Mouse (Mus musculus): ENCODE data around the gene Tmem120b. TPM values are rescaled to one million over a fixed set of nuclear protein-coding genes. Genes with fewer than 3 reads are reported as not detected.
A peak's percentile ranks its signal among the peaks of the same experiment; 100 is the strongest.

Gene Tmem120b
- total RNA-seq, 2 experiments from 2014 or later, result 13.2 to 17.7 TPM

DNA sequence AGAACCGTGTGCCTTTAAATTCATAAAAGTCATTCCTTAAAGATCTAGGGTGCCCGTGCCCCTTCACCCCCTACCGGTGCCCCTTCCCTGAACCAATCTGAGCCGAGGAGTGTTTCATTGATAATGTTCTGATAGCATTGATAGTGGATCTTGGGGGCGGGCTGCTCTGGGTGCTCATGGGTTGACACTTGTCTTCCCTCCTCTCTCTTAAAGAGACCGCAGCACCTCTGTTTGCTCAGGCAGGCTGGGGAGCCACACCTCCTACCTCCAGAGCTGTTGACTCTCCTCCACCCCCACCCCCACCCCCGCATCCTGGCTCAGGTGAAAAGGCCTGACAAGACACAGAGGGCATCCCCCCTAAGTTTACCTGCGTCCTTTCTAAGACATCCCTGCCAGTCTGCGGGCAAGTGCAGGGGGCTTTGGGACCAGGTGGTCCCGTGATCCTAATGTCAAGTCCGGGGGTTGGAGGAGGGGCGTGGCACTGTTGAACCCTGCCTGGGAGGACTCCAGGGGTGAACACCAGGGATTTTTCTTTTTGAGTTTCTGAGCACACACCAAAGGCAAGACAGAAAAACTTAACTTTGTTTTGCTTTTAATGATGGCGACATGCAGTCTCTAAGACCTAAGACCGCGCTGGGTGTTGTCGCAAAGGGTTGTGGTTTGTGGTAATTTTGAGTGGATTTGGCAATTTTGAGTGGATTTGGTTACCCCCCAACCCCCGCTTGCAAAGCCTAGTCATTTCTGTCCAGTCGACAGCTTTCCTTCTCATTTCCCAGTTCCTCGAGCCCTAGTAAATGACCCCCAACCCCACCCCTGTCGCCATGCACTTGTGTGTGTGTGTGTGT is 76.8 kb downstream of the Tmem120b start:
- intact Hi-C loops (cut with DNase I), result loop anchor here (10.0 kb wide), 1 partner anchor 370 kb away; the partner anchor contains the start of gene Camkk2

DNA sequence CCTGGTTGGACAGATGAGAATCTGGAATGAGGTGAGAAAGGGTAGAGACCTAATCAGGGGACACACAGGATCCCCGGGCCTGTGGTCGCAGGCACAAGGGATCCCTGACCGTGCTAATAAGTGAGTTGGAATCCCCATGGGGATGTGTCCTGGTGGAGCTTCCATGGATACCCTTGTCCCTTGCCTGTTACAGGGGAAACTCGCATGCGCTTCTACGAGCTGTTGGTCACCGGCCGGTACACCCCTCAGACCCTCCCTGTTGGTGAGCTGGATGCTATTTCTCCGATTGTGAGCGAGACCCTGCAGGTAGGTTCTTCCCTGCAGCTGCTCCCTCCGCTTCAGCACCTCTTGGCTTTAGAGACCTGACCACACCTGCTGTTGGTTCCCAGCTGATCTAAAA is 78.1 kb downstream of the Tmem120b start:
- no peak for DNase-seq (ENCODE audit: low spot score in 2 of 2)
- intact Hi-C loops (cut with DNase I), result loop anchor here (10.0 kb wide), 1 partner anchor 372 kb away; the partner anchor contains the start of gene Camkk2

More for the DNA sequence above, 76.8 kb downstream of the Tmem120b start:
- no peak for DNase-seq (ENCODE audit: low spot score in 2 of 2)

DNA sequence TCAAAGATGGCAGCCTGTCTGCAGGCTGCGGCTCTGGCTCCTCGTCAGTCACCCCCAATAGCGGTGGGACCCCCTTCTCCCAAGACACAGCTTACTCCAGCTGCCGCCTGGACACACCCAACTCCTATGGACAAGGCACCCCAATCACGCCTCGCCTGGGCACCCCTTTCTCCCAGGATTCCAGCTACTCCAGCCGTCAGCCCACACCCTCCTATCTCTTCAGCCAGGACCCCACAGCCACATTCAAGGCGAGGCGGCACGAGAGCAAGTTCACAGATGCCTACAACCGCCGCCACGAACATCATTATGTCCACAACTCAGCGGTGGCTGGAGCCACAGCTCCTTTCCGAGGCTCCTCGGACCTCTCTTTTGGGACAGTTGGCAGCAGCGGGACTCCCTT is 79.4 kb downstream of the Tmem120b start:
- intact Hi-C loops (cut with DNase I), result loop anchor here (10.0 kb wide), 1 partner anchor 373 kb away; the partner anchor contains the start of gene Camkk2
- DNase-seq (ENCODE audit: low spot score in 2 of 2), result no peak

DNA sequence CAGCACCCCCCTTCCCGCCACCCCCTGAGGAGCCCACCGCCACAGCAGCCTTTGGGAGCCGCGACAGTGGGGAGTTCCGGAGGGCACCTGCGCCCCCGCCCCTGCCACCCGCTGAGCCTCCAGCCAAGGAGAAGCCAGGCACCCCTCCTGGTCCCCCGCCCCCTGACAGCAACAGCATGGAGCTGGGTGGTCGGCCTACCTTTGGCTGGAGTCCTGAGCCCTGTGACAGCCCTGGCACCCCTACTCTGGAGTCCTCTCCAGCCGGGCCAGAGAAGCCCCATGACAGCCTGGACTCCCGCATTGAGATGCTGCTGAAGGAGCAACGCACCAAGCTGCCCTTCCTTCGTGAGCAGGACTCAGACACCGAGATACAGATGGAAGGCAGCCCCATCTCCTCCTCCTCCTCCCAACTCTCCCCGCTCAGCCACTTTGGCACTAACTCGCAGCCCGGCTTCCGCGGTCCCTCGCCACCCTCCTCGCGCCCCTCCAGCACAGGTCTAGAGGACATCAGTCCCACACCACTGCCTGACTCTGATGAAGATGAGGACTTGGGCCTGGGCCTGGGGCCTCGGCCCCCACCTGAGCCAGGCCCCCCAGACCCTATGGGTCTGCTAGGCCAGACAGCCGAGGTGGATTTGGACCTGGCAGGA is 80.0 kb downstream of the Tmem120b start:
- intact Hi-C loops (cut with DNase I), result loop anchor here (10.0 kb wide), 1 partner anchor 373 kb away; the partner anchor contains the start of gene Camkk2
- no peak for DNase-seq (ENCODE audit: low spot score in 2 of 2)

DNA sequence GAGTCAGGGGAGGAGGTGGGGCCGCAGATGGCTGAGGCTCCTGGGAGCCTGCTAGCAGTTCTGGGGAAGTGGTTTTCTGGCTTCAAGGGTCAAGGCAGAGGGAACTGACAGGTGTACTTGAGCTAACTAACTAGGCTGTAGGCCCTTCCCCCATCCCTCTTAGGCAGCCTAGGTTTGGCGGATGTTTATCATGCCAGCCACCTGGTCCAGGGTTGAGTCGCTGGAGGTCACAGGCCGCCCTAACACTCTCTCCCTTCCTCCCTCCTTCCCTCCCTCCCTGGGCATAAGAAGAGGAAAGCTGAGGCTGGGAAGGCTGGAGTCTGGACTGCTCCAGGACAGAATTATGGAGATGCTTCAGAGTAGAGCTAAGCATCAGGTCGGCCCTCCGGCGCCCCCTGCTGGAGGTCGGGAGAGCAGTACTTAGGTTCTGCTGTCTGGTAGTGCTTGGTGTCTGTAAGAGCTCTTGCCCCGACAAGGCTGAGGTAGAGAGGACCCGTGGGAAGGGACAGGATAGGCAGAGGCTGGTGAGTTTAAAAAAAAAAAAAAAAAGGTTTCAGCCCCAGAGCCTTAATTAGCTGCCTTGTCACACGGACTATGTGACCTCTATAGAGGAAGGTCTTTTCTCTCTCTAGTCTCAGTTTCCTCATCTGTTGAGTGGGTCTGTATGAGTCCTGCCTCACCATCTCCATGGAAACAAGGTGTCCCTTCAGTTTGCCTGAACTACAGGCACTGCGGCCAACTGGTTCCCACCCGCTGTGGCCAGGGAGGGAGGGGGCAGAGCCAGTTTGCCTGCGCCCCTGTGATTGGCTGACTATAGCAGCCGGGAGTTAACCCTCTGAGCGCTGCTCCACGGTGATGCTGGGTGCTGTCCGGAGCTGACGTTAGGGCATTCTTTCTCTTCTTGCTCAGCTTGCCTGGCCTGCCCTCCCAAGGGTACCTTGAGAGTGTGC is 81.5 kb downstream of the Tmem120b start:
- intact Hi-C loops (cut with DNase I), result loop anchor here (1.0 to 10.0 kb wide), 4 partner anchors 8 to 375 kb away; partner anchors contain the start of gene Camkk2

DNA sequence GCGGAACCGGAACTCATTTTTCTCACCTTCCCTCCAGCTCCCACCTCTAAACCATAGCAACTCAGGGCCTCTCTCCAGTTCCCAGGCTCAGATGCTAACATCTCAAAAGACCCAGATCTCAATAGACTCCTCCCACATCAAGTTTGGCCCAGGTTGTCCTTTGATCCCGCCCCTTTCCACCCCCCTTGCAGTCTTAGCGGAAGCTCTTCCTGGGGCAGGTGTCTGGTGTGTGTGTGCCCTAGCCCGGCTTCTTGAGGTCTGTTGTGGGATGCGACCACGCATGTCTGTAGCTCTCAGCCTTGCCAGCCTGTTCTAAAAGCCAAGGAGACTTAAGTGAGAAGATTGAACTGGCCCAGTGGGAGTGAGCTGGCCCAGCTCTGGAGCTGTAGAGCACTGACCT is 82.4 kb downstream of the Tmem120b start:
- DNase-seq (ENCODE audit: low spot score in 2 of 2), result no peak
- intact Hi-C loops (cut with DNase I), result loop anchor here (1.0 to 5.0 kb wide), 2 partner anchors 9 to 33 kb away; no protein-coding TSS in a partner anchor

More for the DNA sequence above, 81.5 kb downstream of the Tmem120b start:
- DNase-seq (ENCODE audit: low spot score in 2 of 2), result peak; percentile 83 to 86

DNA sequence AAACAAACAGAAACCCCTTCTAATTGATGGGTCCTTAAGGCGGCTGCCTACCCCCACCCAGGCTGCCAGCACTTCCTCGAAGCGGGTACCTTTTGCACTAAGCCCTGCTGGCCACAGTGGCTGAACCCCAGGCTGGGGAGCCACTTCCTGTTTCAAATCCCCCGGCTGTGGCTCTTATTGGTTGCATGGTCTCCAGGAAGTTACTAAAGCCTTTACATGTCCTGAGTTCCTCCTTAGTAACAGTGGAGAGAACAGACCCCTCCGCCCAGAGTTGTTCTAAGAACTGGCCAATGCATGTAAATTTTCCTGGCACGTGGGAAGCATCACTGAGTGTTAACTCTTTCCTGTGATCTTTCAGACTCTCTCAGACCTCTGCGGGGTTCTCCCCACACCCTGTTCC is 82.9 kb downstream of the Tmem120b start:
- DNase-seq (ENCODE audit: low spot score in 2 of 2), result no peak
- intact Hi-C loops (cut with DNase I), result loop anchor here (5.0 kb wide), 1 partner anchor 34 kb away; no protein-coding TSS in a partner anchor

DNA sequence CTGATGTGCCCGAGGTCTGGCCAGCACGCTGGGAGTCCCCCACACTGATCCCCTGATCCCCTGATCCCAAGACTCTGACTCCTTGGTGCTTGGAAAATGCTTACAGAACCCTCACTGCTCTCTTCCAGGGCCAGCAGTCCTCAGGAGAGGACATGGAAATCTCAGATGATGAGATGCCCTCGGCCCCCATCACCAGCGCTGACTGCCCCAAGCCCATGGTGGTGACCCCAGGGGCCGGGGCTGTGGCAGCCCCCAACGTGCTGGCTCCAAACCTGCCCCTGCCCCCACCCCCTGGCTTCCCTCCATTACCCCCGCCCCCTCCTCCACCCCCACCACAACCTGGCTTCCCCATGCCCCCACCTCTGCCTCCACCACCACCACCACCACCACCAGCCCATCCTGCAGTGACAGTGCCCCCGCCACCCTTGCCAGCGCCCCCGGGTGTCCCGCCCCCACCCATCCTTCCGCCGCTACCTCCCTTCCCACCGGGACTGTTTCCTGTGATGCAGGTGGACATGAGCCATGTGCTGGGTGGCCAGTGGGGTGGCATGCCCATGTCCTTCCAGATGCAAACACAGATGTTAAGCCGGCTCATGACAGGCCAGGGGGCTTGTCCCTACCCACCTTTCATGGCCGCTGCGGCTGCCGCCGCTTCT is 83.6 kb downstream of the Tmem120b start:
- DNase-seq (ENCODE audit: low spot score in 2 of 2), result no peak
- intact Hi-C loops (cut with DNase I), result loop anchor here (5.0 kb wide), 1 partner anchor 35 kb away; no protein-coding TSS in a partner anchor

DNA sequence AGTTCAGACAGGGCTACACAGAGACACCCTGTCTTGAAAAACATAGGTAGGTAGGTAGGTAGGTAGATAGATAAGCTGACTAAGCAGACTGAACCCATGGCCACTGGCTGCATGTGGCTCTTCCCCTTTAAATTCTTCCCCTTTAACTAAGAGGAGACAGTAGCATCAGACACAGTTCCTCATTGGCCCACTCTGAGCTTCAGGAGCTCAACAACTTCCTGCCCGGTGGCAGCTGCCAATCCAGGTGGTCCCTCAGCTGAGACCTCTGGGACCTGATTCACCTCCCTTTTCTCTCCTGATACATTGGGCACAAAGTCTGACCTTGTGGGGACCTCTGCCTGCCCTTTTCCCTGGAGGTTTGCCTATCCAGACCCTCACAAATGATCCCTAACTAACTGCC is 84.7 kb downstream of the Tmem120b start:
- intact Hi-C loops (cut with DNase I), result loop anchor here (5.0 kb wide), 1 partner anchor 36 kb away; no protein-coding TSS in a partner anchor
- DNase-seq (ENCODE audit: low spot score in 2 of 2), result no peak

DNA sequence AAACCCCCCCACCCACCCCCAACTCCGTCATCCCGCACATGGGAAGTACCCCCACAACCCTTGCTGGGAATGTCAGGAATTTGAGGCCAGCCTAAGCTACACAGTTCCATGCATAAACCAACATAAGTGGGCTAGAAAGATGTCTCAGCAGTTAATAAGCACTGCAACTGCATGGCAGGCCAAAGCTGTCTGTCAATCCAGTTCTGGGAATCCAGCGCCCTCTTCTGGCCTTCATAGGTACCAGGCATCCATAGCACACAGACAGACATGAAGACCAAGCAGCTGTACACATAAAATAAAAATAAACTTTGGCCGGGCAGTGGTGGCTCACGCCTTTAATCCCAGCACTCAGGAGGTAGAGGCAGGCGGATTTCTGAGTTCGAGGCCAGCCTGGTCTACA is 87.2 kb downstream of the Tmem120b start:
- intact Hi-C loops (cut with DNase I), result no loop called here

DNA sequence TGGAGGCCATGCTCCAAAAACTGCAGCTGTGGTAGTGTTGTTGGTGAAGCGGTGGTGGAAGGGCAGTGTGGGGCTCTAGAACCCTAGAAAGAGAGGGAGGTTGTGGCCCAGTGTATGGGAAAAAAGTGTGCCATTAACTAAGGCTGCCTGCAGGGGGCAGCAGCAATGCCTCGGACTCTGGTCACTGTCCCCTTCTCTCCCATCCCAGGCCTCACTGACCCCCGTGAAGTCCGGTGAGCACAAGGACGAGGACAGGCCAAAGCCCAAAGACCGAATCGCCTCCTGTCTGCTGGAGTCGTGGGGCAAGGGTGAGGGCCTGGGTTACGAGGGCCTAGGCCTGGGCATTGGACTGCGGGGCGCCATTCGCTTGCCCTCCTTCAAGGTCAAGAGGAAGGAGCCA is 88.5 kb downstream of the Tmem120b start:
- intact Hi-C loops (cut with DNase I), result no loop called here
- DNase-seq (ENCODE audit: low spot score in 2 of 2), result no peak

More for the DNA sequence above, 87.2 kb downstream of the Tmem120b start:
- DNase-seq (ENCODE audit: low spot score in 2 of 2), result peak in 1 of 2 experiments; percentile 52

DNA sequence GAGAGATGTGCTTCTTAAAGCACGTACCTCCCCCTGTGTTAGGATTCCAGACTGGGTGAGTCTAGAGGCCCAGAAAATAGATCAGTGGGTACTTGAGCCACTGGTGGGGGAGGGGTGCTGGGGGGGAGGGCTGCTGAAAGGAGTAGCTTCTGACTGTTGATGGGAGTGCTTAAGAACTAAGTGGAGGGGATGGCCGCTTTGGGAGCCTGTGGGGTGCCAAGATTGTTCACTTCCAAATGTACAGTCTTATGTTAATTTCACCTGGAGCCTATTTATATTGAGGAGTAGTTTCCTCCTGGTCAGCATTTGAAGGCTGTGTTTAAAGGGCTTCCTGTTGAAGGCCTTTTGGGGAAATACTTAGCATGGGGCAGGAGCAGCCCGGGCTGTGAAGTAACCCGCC is 89.8 kb downstream of the Tmem120b start:
- no peak for DNase-seq (ENCODE audit: low spot score in 2 of 2)
- intact Hi-C loops (cut with DNase I), result no loop called here

DNA sequence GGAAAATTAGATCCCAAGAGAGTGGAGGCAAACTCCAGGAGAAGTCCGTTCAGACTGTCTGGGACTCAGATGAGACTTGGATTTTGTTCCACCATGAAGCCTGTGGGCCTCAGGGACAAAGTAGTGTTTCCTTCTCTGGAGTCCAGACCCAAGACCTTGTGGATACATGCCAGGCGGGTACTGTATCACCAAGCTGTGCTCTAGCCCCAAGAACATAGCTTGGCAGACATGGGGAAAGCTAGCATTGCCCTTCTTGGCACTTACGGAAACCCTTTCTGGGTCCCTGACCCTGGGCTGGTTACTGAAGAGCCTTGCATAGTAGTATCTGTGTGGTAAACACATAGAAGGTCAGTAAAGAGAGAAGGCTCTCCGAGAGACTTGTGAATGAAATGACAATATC is 91.2 kb downstream of the Tmem120b start:
- intact Hi-C loops (cut with DNase I), result no loop called here
- DNase-seq (ENCODE audit: low spot score in 2 of 2), result no peak

DNA sequence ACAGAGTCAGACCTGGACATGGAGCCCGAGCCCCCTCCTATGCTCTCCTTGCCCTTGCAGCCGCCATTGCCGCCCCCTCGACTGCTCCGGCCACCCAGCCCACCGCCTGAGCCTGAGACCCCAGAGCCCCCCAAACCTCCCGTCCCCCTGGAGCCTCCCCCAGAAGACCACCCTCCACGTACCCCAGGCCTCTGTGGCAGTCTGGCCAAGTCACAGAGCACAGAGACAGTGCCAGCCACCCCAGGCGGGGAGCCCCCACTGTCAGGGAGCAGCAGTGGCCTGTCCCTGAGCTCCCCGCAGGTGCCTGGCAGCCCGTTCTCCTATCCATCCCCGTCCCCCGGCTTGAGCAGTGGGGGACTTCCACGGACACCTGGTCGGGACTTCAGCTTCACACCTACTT is 91.7 kb downstream of the Tmem120b start:
- intact Hi-C loops (cut with DNase I), result no loop called here
- no peak for DNase-seq (ENCODE audit: low spot score in 2 of 2)

DNA sequence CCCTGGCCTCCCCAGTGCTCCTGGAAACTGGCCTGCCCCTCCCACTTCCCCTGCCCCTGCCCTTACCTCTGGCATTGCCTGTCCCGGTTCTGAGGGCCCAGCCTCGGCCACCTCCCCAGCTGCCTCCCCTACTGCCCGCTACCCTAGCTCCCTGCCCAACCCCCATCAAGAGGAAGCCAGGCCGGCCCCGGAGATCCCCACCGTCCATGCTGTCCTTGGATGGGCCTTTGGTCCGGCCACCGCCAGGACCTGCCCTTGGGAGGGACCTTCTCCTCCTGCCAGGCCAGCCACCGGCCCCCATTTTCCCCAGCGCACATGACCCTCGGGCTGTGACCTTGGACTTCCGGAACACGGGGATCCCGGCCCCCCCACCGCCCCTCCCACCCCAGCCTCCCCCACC is 92.1 kb downstream of the Tmem120b start:
- no peak for DNase-seq (ENCODE audit: low spot score in 2 of 2)
- intact Hi-C loops (cut with DNase I), result no loop called here

DNA sequence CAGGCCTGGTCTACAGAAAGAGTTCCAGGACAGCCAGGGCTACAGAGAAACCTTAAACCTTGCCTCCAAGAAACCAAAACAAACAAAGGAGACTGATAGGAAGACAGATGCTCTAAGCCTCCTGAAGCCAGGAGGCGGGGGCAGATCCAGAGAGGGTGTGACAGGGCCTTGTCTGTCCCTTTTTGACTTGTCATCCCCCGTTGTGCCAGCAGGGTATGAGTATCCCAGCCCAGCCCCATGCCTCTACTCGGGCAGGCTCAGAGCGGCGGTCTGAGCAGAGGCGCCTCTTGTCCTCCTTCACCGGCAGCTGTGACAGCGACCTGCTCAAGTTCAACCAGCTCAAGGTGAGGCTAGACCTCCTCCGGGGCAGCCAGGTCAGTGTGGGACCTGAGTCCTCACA is 94.7 kb downstream of the Tmem120b start:
- no peak for DNase-seq (ENCODE audit: low spot score in 2 of 2)
- intact Hi-C loops (cut with DNase I), result no loop called here

DNA sequence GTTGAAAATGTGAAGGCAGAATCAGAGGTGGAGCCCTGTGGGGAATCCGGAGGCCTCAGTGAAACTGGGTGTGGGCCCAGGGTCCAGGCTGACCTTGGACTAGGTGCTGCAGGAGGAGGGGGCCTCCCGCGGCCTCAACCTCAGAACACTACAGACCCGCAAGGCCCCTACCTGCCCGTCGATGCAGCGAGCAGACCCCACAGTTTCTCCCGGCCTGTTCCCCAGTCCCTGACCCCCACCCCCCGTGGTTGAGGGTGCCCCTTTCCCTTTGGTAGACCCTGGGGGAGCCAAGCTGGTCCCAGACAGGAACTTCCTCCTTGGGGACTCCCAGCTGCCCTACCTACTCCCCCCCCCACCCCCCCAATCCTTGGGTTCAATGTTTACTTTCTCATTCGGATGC is 98.2 kb downstream of the Tmem120b start:
- intact Hi-C loops (cut with DNase I), result no loop called here

More for the DNA sequence above, 98.2 kb downstream of the Tmem120b start:
- DNase-seq (ENCODE audit: low spot score in 2 of 2), result no peak
